In genomic region chr4:84172841-84173240, GRCm38 (mm10) we compare ENCODE assay signal across 9 mouse cellular contexts.
DNase-seq lines count a peak whose midpoint lies in the region; ATAC-seq and TF ChIP-seq lines count a peak whose summit lies in the region.
"Had no signal": no experiment of that assay in that cellular context is flagged by ENCODE, and none has a peak within 500 bp of the region (broad histone marks: within the 10 kb centered on the region; RNA-seq: fewer than 3 reads in every experiment).

No protein-coding gene starts in this region.

- H3K27me3 ChIP-seq in neural tube, embryonic 15.5 days (replicated peaks): no peaks in the 10 kb centered on the region
- H3K27me3 ChIP-seq in forebrain, embryonic 13.5 days: no peaks in the 10 kb centered on the region
- peaks cover 67% of the 10 kb centered on the region for H3K27me3 ChIP-seq in midbrain, embryonic 10.5 days (ENCODE audit: low read depth, poor library complexity, severe bottlenecking)

- H3K9me3 ChIP-seq in neural tube, embryonic 15.5 days (replicated peaks): no peaks in the 10 kb centered on the region
- H3K9me3 ChIP-seq in forebrain, embryonic 13.5 days (replicated peaks): no peaks in the 10 kb centered on the region
- no peaks in the 10 kb centered on the region; the same call in 1 of the 2 replicates for H3K9me3 ChIP-seq in midbrain, embryonic 10.5 days (replicated peaks)

- H3K4me1 ChIP-seq in neural tube, embryonic 15.5 days: 0 out of 2 replicates have a peak, but pooled peaks cover 2% of the 10 kb centered on the region
- peaks cover 16% of the 10 kb centered on the region for H3K4me1 ChIP-seq in forebrain, embryonic 13.5 days
- H3K4me1 ChIP-seq in midbrain, embryonic 10.5 days: peaks cover 36% of the 10 kb centered on the region

- H3K4me3 ChIP-seq in neural tube, embryonic 15.5 days (replicated peaks): no peak overlapping the region
- no peak overlapping the region for H3K4me3 ChIP-seq in forebrain, embryonic 13.5 days
- no peak overlapping the region for H3K4me3 ChIP-seq in midbrain, embryonic 10.5 days
- H3K4me3 ChIP-seq in left cerebral cortex, adult 2 months: no peak overlapping the region

- 26% methylated on average over 6 of the region's 6 CpGs for WGBS in neural tube, embryonic 15.5 days
- 21% methylated on average over 6 of the region's 6 CpGs for WGBS in forebrain, embryonic 13.5 days
- WGBS in midbrain, embryonic 10.5 days: 24% methylated on average over 6 of the region's 6 CpGs

- H3K9ac ChIP-seq in neural tube, embryonic 15.5 days (replicated peaks): no peak overlapping the region
- H3K9ac ChIP-seq in forebrain, embryonic 13.5 days: no peak overlapping the region

- DNase-seq in neural tube, embryonic 10.5 days (ENCODE audit: extremely low spot score, low spot score): peak; percentile 51
- peak; percentile 73 for DNase-seq in midbrain, embryonic 10.5 days (ENCODE audit: low spot score)
- peak; percentile 49 for DNase-seq in yolk sac, embryonic 10.5 days (ENCODE audit: low spot score)
- DNase-seq in heart, adult 8-10 months (ENCODE audit: low spot score): no peak
- no peak for DNase-seq in adipocyte (ENCODE audit: low spot score)
- DNase-seq in left cerebral cortex, adult 2 months (ENCODE audit: extremely low spot score in 1 of 2, low spot score in 2 of 2): no peak

- H3K36me3 ChIP-seq in neural tube, embryonic 15.5 days: no peaks in the 10 kb centered on the region
- no peaks in the 10 kb centered on the region for H3K36me3 ChIP-seq in forebrain, embryonic 13.5 days (ENCODE audit: poor library complexity, severe bottlenecking)
- no peaks in the 10 kb centered on the region for H3K36me3 ChIP-seq in midbrain, embryonic 10.5 days

- TF ChIP-seq CTCF in left cerebral cortex, adult 2 months (IDR thresholded peaks at IDR 0.05): no peak

- H3K27ac ChIP-seq in neural tube, embryonic 15.5 days (replicated peaks): no peak overlapping the region
- no peak overlapping the region for H3K27ac ChIP-seq in forebrain, embryonic 13.5 days
- H3K27ac ChIP-seq in midbrain, embryonic 10.5 days (replicated peaks): peak overlapping the region; percentile 49; the same call in 1 of the 2 replicates
- no peak overlapping the region for H3K27ac ChIP-seq in left cerebral cortex, adult 2 months

- H3K4me2 ChIP-seq in neural tube, embryonic 15.5 days: no peak overlapping the region
- no peak overlapping the region; the same call in 1 of the 2 replicates for H3K4me2 ChIP-seq in forebrain, embryonic 13.5 days

- intact Hi-C loops in left cerebral cortex, adult 2 months (cut with DNase I): loop anchor here (2.0 kb wide), 1 partner anchor 36 kb away; no protein-coding TSS in a partner anchor

- ATAC-seq in neural tube, embryonic 15.5 days (ENCODE audit: low FRiP score): no peak
- ATAC-seq in forebrain, embryonic 13.5 days: peak; percentile 38; the same call in 1 of the 2 replicates
- ATAC-seq: intestine, postnatal 0 days had no signal

Comparison
In these comparisons a context has a peak if more than half of its experiments do, and no peak if none do; other contexts are left out.
1. DNase-seq: peak in neural tube, embryonic 10.5 days (single experiment), midbrain, embryonic 10.5 days (single experiment) and yolk sac, embryonic 10.5 days (single experiment); none in heart, adult 8-10 months (single experiment), adipocyte (single experiment) and left cerebral cortex, adult 2 months (0 of 2).